Comparison of ENCODE assay signal across 24 mouse cellular contexts in the genomic region with DNA sequence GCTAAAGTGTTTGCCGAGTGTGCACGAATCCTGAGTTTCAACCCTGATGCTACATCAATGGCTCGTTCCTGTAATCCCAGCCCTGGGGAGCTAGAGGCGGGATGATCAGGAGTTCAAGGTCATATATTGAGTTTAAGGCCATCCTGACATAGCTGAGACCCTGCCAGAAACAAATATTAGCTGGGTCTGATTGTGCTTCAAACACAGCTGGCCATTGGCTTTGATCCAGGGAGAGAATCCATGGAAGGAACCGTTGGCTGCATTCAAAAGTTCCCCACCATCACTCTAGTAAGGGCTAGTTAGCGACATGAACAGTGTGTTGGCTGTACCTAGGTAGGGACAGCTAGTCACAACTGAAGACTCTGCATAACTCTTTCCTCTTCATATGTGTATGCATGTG. TPM values are rescaled to one million over a fixed set of nuclear protein-coding genes. Genes with fewer than 3 reads are reported as not detected.
DNase-seq lines count a peak whose midpoint lies in the region; ATAC-seq lines count a peak whose summit lies in the region.
"Had no signal": no experiment of that assay in that cellular context is flagged by ENCODE, and none has a peak within 500 bp of the region (broad histone marks: within the 10 kb centered on the region; RNA-seq: fewer than 3 reads in every experiment).

No protein-coding gene starts in this region.

- H3K9ac ChIP-seq in lung, embryonic 16.5 days (ENCODE audit: low read length), result no peak overlapping the region
- H3K9ac ChIP-seq: embryonic facial prominence, embryonic 12.5 days; forebrain, embryonic 13.5 days; forebrain, embryonic 15.5 days had no signal

- peaks cover 14% of the 10 kb centered on the region; the same call in 1 of the 2 replicates for H3K4me1 ChIP-seq in lung, embryonic 16.5 days (replicated peaks; ENCODE audit: control insufficient read depth, insufficient read depth, low read length)
- H3K4me1 ChIP-seq: forebrain, embryonic 13.5 days; forebrain, embryonic 15.5 days had no signal

- WGBS in lung, embryonic 16.5 days, result 52% methylated on average over 6 of the region's 6 CpGs

- no peak overlapping the region for H3K27ac ChIP-seq in lung, embryonic 16.5 days (ENCODE audit: low read length)
- H3K27ac ChIP-seq: embryonic facial prominence, embryonic 10.5 days; embryonic facial prominence, embryonic 12.5 days; forebrain, embryonic 13.5 days; forebrain, embryonic 15.5 days had no signal

- no peaks in the 10 kb centered on the region for H3K27me3 ChIP-seq in lung, embryonic 16.5 days (ENCODE audit: control insufficient read depth, insufficient read depth, low read depth, low read length)
- H3K27me3 ChIP-seq: CH12.LX; embryonic facial prominence, embryonic 12.5 days; forebrain, embryonic 13.5 days; forebrain, embryonic 15.5 days; Patski had no signal

- no peaks in the 10 kb centered on the region; the same call in 1 of the 2 replicates for H3K9me3 ChIP-seq in lung, embryonic 16.5 days (ENCODE audit: control insufficient read depth, low read length)
- H3K9me3 ChIP-seq: embryonic facial prominence, embryonic 10.5 days; embryonic facial prominence, embryonic 12.5 days; forebrain, embryonic 13.5 days; forebrain, embryonic 15.5 days had no signal

- peak; percentile 32 for ATAC-seq in lung, embryonic 16.5 days (ENCODE audit: low read depth)
- ATAC-seq: activated CD4-positive, CD25-positive, alpha-beta regulatory T cell, adult 4 months; CD4-positive, CD25-positive, alpha-beta regulatory T cell, adult 4 months; forebrain, embryonic 13.5 days; forebrain, embryonic 15.5 days; Patski had no signal

- DNase-seq in cerebellum, postnatal 10 days, result peak; percentile 49
- no peak for DNase-seq in cerebellum, adult 18-20 months
- DNase-seq in kidney, postnatal 10 days, result peak; percentile 53
- no peak for DNase-seq in kidney, postnatal 14 days
- no peak for DNase-seq in lung, postnatal 25 days (ENCODE audit: low spot score)
- DNase-seq in testis, postnatal 14 days (ENCODE audit: low spot score), result peak; percentile 59
- DNase-seq: adrenal gland, adult 8-10 months; adrenal gland, postnatal 14 days; adrenal gland, postnatal 36 days; B cell, adult 2 months; cerebellum, adult 11-12 months; cerebellum, adult 8-10 months; cerebellum, adult 9-11 months; cerebellum, postnatal 25 days had no signal

- H3K4me3 ChIP-seq in lung, embryonic 16.5 days (ENCODE audit: low read length), result no peak overlapping the region
- H3K4me3 ChIP-seq: embryonic facial prominence, embryonic 10.5 days; embryonic facial prominence, embryonic 12.5 days; forebrain, embryonic 13.5 days; forebrain, embryonic 15.5 days had no signal

- H3K4me2 ChIP-seq in lung, embryonic 16.5 days (ENCODE audit: low read depth, low read length), result no peak overlapping the region
- H3K4me2 ChIP-seq: embryonic facial prominence, embryonic 12.5 days; forebrain, embryonic 13.5 days; forebrain, embryonic 15.5 days had no signal

- H3K36me3 ChIP-seq in lung, embryonic 16.5 days (ENCODE audit: control insufficient read depth, insufficient read depth, low read length), result peaks cover 19% of the 10 kb centered on the region
- H3K36me3 ChIP-seq: forebrain, embryonic 15.5 days; G1E had no signal

RNA-seq across cellular contexts. Expression of a gene that starts 19.9 kb away (rescaled TPM):
- 18.1 and 18.3 TPM in 2 replicates for polyA plus RNA-seq in lung, embryonic 16.5 days (2015; fragmentation: Nextera tagmentation; extraction: Ambion mirVana)
- polyA plus RNA-seq: activated CD4-positive, CD25-positive, alpha-beta regulatory T cell, adult 4 months; G1E had no signal

RNA-seq across cellular contexts. Expression of a gene that starts 30.5 kb away (rescaled TPM):
- 26.4 and 27.6 TPM in 2 replicates for polyA plus RNA-seq in lung, embryonic 16.5 days (2015; fragmentation: Nextera tagmentation; extraction: Ambion mirVana)
- polyA plus RNA-seq: activated CD4-positive, CD25-positive, alpha-beta regulatory T cell, adult 4 months; CD4-positive, CD25-positive, alpha-beta regulatory T cell, adult 4 months; G1E had no signal

Comparison
In these comparisons a context has a peak if more than half of its experiments do, and no peak if none do; other contexts are left out.
1. DNase-seq: peak in cerebellum, postnatal 10 days (2 of 2), kidney, postnatal 10 days (single experiment) and testis, postnatal 14 days (single experiment); none in cerebellum, adult 18-20 months (0 of 2), kidney, postnatal 14 days (single experiment) and lung, postnatal 25 days (single experiment).